Mouse (Mus musculus) kidney, embryonic 16.5 days (tissue): ENCODE data around the gene Cenpo. TPM values are rescaled to one million over a fixed set of nuclear protein-coding genes. Genes with fewer than 3 reads are reported as not detected.

Experiments
- ATAC-seq: fragments of 200-750 bp; cut with Nextera tagmentation; 2 replicates; pipeline ENCODE4 v1.8.0; 2017; ENCODE audit warnings: moderate TSS enrichment; ENCODE audit not compliant: low FRiP score, low TSS enrichment
- H3K27ac ChIP-seq: fragments of 300-500 bp; sonication (generic); 2 replicates; pipeline ENCODE4 v1.5.1; 2014; ENCODE audit warnings: low read length
- H3K27me3 ChIP-seq: fragments of 300-500 bp; sonication (generic); 2 replicates; pipeline ENCODE4 v1.6.1; 2014; ENCODE audit warnings: low read length, control low read depth, mixed read lengths; ENCODE audit not compliant: insufficient read depth
- H3K36me3 ChIP-seq: fragments of 300-500 bp; sonication (generic); 2 replicates; pipeline ENCODE4 v1.6.1; 2014; ENCODE audit warnings: low read length, control low read depth, mixed read lengths; ENCODE audit not compliant: insufficient read depth
- H3K4me1 ChIP-seq: fragments of 300-500 bp; sonication (generic); 2 replicates; pipeline ENCODE4 v1.6.1; 2014; ENCODE audit warnings: low read length, control low read depth, mixed read lengths; ENCODE audit not compliant: insufficient read depth
- H3K4me2 ChIP-seq: fragments of 300-500 bp; sonication (generic); replicated peaks from 2 replicates; pipeline ENCODE4 v1.6.1; 2014; ENCODE audit warnings: low read depth, low read length
- H3K4me3 ChIP-seq: fragments of 300-500 bp; sonication (generic); 2 replicates; pipeline ENCODE4 v1.5.1; 2014; ENCODE audit warnings: mild to moderate bottlenecking, low read length
- H3K9ac ChIP-seq: fragments of 300-500 bp; sonication (generic); replicated peaks from 2 replicates; pipeline ENCODE4 v1.6.1; 2014; ENCODE audit warnings: low read length
- H3K9me3 ChIP-seq: fragments of 300-500 bp; sonication (generic); 2 replicates; pipeline ENCODE4 v1.6.1; 2016; ENCODE audit warnings: low read length, control low read depth
- WGBS: fragments of 180-500 bp; shearing (Covaris S2); extraction: QIAGEN DNeasy Blood & Tissue Kit; methylation state at CpG from one replicate; pipeline ENCODE4 v1.1.7; 2014; 5-methylcytosine and 5-hydroxymethylcytosine counted together
- polyA plus RNA-seq: library from polyadenylated mRNA; unstranded; fragments of >200 nt; fragmentation: Nextera tagmentation; extraction: Ambion mirVana; gene quantifications from 2 replicates; pipeline ENCODE4 v1.2.1, GENCODE M21; 2015

Cenpo gene
- polyA plus RNA-seq, 1 experiment from 2014 or later = 14.0 TPM

GRCm38 (mm10) chr12:4201454-4202200, 32.5 kb downstream of the Cenpo start:
- Histone ChIP-seq H3K4me1 (no peaks in the 10 kb centered on the region), H3K27me3 (no peaks in the 10 kb centered on the region), H3K9ac (no peak overlapping the region), H3K9me3 (no peaks in the 10 kb centered on the region), H3K27ac (no peak overlapping the region), H3K4me2 (no peak overlapping the region), H3K4me3 (no peak overlapping the region), H3K36me3 (peaks cover 22% of the 10 kb centered on the region)
- WGBS = 93% methylated on average over 13 of the region's 13 CpGs
- ATAC-seq = no peak

GRCm38 (mm10) chr12:4199271-4199670, 34.8 kb downstream of the Cenpo start:
- Histone ChIP-seq H3K9ac (no peak overlapping the region), H3K4me1 (no peaks in the 10 kb centered on the region), H3K9me3 (no peaks in the 10 kb centered on the region), H3K4me3 (no peak overlapping the region), H3K4me2 (no peak overlapping the region), H3K27me3 (no peaks in the 10 kb centered on the region), H3K27ac (no peak overlapping the region), H3K36me3 (peaks cover 13% of the 10 kb centered on the region; the same call in 1 of the 2 replicates)
- 96% methylated on average over 11 of the region's 11 CpGs for whole genome bisulfite sequencing
- no peak for ATAC-seq

GRCm38 (mm10) chr12:4198702-4199101, 35.4 kb downstream of the Cenpo start:
- WGBS = 85% methylated on average over 4 of the region's 4 CpGs
- Histone ChIP-seq H3K4me2 (no peak overlapping the region), H3K4me3 (no peak overlapping the region), H3K27me3 (no peaks in the 10 kb centered on the region), H3K4me1 (peaks cover under 1% of the 10 kb centered on the region; the same call in 1 of the 2 replicates), H3K27ac (no peak overlapping the region), H3K36me3 (peaks cover 13% of the 10 kb centered on the region; the same call in 1 of the 2 replicates), H3K9ac (no peak overlapping the region), H3K9me3 (no peaks in the 10 kb centered on the region)
- ATAC-seq = no peak

GRCm38 (mm10) chr12:4194643-4195042, 39.5 kb downstream of the Cenpo start:
- no peaks in the 10 kb centered on the region for H3K9me3 ChIP-seq
- H3K36me3 ChIP-seq = peaks cover 5% of the 10 kb centered on the region; the same call in 1 of the 2 replicates
- 89% methylated on average over 14 of the region's 14 CpGs for WGBS
- peaks cover 27% of the 10 kb centered on the region for H3K4me1 ChIP-seq
- ATAC-seq = no peak
- no peak overlapping the region for H3K27ac ChIP-seq
- no peak overlapping the region for H3K4me2 ChIP-seq
- no peak overlapping the region for H3K9ac ChIP-seq
- no peak overlapping the region for H3K4me3 ChIP-seq
- no peaks in the 10 kb centered on the region for H3K27me3 ChIP-seq

- Histone ChIP-seq H3K36me3 (peaks cover 4% of the 10 kb centered on the region; the same call in 1 of the 2 replicates), H3K27ac (peak overlapping the region; percentile 74), H3K27me3 (no peaks in the 10 kb centered on the region), H3K4me3 (no peak overlapping the region), H3K4me1 (peaks cover 35% of the 10 kb centered on the region), H3K4me2 (no peak overlapping the region), H3K9me3 (no peaks in the 10 kb centered on the region), H3K9ac (no peak overlapping the region)
- WGBS = 47% methylated on average over 10 of the region's 10 CpGs
- ATAC-seq = peak; percentile 63; the same call in 1 of the 2 replicates
Measured at GRCm38 (mm10) chr12:4193025-4193740, 40.9 kb downstream of the Cenpo start.

- Histone ChIP-seq H3K9ac (no peak overlapping the region; the same call in 1 of the 2 replicates), H3K27ac (peak overlapping the region; percentile 74), H3K9me3 (no peaks in the 10 kb centered on the region), H3K4me3 (no peak overlapping the region), H3K4me2 (no peak overlapping the region), H3K4me1 (peaks cover 37% of the 10 kb centered on the region), H3K27me3 (no peaks in the 10 kb centered on the region), H3K36me3 (no peaks in the 10 kb centered on the region)
- 47% methylated on average over 6 of the region's 6 CpGs for WGBS
- ATAC-seq = no peak; the same call in 1 of the 2 replicates
Measured at GRCm38 (mm10) chr12:4192514-4192913, 41.6 kb downstream of the Cenpo start.

GRCm38 (mm10) chr12:4189060-4189447, 45.0 kb downstream of the Cenpo start:
- Histone ChIP-seq H3K27ac (no peak overlapping the region), H3K9ac (no peak overlapping the region), H3K27me3 (no peaks in the 10 kb centered on the region), H3K4me2 (no peak overlapping the region), H3K36me3 (no peaks in the 10 kb centered on the region), H3K4me3 (no peak overlapping the region), H3K9me3 (no peaks in the 10 kb centered on the region), H3K4me1 (peaks cover 37% of the 10 kb centered on the region)
- 43% methylated on average over 5 of the region's 5 CpGs for WGBS
- ATAC-seq = no peak

- H3K4me1 ChIP-seq = peaks cover 33% of the 10 kb centered on the region
- no peaks in the 10 kb centered on the region for H3K9me3 ChIP-seq
- H3K27ac ChIP-seq = peak overlapping the region; percentile 81
- WGBS = 30% methylated on average over 14 of the region's 14 CpGs
- H3K4me2 ChIP-seq = no peak overlapping the region
- no peak overlapping the region for H3K9ac ChIP-seq
- no peaks in the 10 kb centered on the region for H3K36me3 ChIP-seq
- peak; percentile 68 for ATAC-seq
- H3K4me3 ChIP-seq = no peak overlapping the region
- no peaks in the 10 kb centered on the region for H3K27me3 ChIP-seq
Measured at GRCm38 (mm10) chr12:4188171-4189059, 45.7 kb downstream of the Cenpo start.

GRCm38 (mm10) chr12:4184648-4185047, 49.4 kb downstream of the Cenpo start:
- Histone ChIP-seq H3K4me3 (no peak overlapping the region), H3K9ac (no peak overlapping the region), H3K4me2 (no peak overlapping the region), H3K27me3 (no peaks in the 10 kb centered on the region), H3K9me3 (no peaks in the 10 kb centered on the region), H3K4me1 (peaks cover 10% of the 10 kb centered on the region), H3K36me3 (no peaks in the 10 kb centered on the region), H3K27ac (peak overlapping the region; percentile 24; the same call in 1 of the 2 replicates)
- 19% methylated on average over 2 of the region's 2 CpGs for WGBS
- no peak for ATAC-seq
